Mouse (Mus musculus) ES-E14 (cell line): Measurements from ENCODE around the gene Pde8a. TPM values are rescaled to one million over a fixed set of nuclear protein-coding genes. Genes with fewer than 3 reads are reported as not detected.

Experiments used
- DNase-seq: peaks from one replicate; pipeline ENCODE4 v3.0.0-alpha.2; 2013; ENCODE audit warnings: low read depth, low spot score
- H3K27ac ChIP-seq: 2 replicates; pipeline ENCODE4 v1.5.1; 2012; ENCODE audit warnings: low read depth, mild to moderate bottlenecking, low read length, moderate library complexity, mixed read lengths; ENCODE audit not compliant: poor library complexity, insufficient read depth, severe bottlenecking
- H3K36me3 ChIP-seq: 2 replicates; pipeline ENCODE4 v1.6.1; 2012; ENCODE audit warnings: mild to moderate bottlenecking, low read length, moderate library complexity, mixed read lengths; ENCODE audit not compliant: control insufficient read depth, poor library complexity, insufficient read depth, severe bottlenecking
- H3K4me1 ChIP-seq, 2 experiments: fragments of 150-350 bp in 1 of 2; sonication (generic) in 1 of 2; 2 replicates each; pipeline ENCODE4 v1.6.1; 2012; ENCODE audit warnings: low read length in 2 of 2, mild to moderate bottlenecking in 1 of 2, mixed read lengths in 1 of 2; ENCODE audit not compliant: control insufficient read depth in 2 of 2, insufficient read depth in 2 of 2, poor library complexity in 1 of 2
- H3K4me3 ChIP-seq, 2 experiments: fragments of 150-350 bp in 1 of 2; sonication (generic) in 1 of 2; 2 replicates each; pipeline ENCODE4 v1.5.1; 2012; ENCODE audit warnings: low read length in 2 of 2, low read depth in 1 of 2, mild to moderate bottlenecking in 1 of 2, mixed read lengths in 1 of 2; ENCODE audit not compliant: insufficient read depth in 1 of 2, poor library complexity in 1 of 2, severe bottlenecking in 1 of 2
- H3K9ac ChIP-seq: 2 replicates; pipeline ENCODE4 v1.6.1; 2012; ENCODE audit warnings: low read depth, mild to moderate bottlenecking, low read length, mixed read lengths; ENCODE audit not compliant: poor library complexity, insufficient read depth, severe bottlenecking
- H3K9me3 ChIP-seq: fragments of 150-350 bp; sonication (generic); 2 replicates; pipeline ENCODE4 v1.6.1; 2012; ENCODE audit warnings: low read depth, mild to moderate bottlenecking, low read length; ENCODE audit not compliant: control insufficient read depth, insufficient read depth
- CHD2 ChIP-seq: IDR thresholded peaks from 2 replicates; pipeline ENCODE4 v1.6.1; 2014; ENCODE audit warnings: mild to moderate bottlenecking, low read depth, low read length, inconsistent platforms
- HCFC1 ChIP-seq: IDR thresholded peaks from 2 replicates; pipeline ENCODE4 v1.6.1; 2012; ENCODE audit warnings: low read length, inconsistent platforms, borderline replicate concordance; ENCODE audit not compliant: insufficient read depth
- MAFK ChIP-seq: IDR thresholded peaks from 2 replicates; pipeline ENCODE4 v1.6.1; 2014; ENCODE audit warnings: mild to moderate bottlenecking, low read depth, low read length, inconsistent platforms; ENCODE audit not compliant: insufficient read depth
- ZC3H11A ChIP-seq: IDR thresholded peaks from 2 replicates; pipeline ENCODE4 v1.6.1; 2012; ENCODE audit warnings: low read depth, mild to moderate bottlenecking, inconsistent platforms, low read length, borderline replicate concordance
- ZNF384 ChIP-seq: IDR thresholded peaks from 2 replicates; pipeline ENCODE4 v1.6.1; 2012; ENCODE audit warnings: low read depth, low read length, inconsistent platforms
- in situ Hi-C, 2 experiments: fragments of 600-800 bp; cut with MboI; formaldehyde crosslinking; loops; one replicate each; pipeline ENCODE4 v1.15.1; 2025; ENCODE audit warnings: low sequenced_read_pairs in 2 of 2, inconsistent platforms in 1 of 2; ENCODE audit not compliant: unreplicated experiment in 2 of 2
- total RNA-seq: library from RNA; depleted of rRNA; stranded (reverse); fragments of 300-350 nt; gene quantifications from 2 replicates; pipeline ENCODE4 v1.2.3, GENCODE M21; 2012

Gene Pde8a
- total RNA-seq, 1 experiment = 2.2 TPM

DNA sequence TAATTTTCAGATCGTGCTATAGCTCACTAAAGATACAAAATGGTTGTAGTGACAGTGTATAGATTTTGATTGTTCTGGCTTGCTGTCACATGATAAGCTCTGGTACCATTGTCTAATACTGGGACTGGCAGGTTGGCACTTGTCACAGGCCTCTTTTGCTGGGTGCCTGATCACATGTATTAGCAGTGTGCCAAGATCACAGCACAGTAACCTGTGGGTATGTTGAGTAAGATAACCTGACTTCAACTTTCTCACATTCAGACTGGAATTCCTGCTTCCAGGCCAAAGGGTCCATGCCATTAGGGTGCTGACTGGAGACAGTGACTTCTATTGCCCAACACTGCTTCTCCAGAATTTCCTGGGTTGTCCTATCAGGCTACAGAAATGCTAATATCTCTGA is 97.7 kb downstream of the Pde8a start:
- Histone ChIP-seq H3K27ac (no peak overlapping the region), H3K4me1 (no peaks in the 10 kb centered on the region), H3K9ac (no peak overlapping the region), H3K4me3 (no peak overlapping the region), H3K9me3 (no peaks in the 10 kb centered on the region), H3K36me3 (no peaks in the 10 kb centered on the region)
- in situ Hi-C loops = no loop called here
- TF ChIP-seq HCFC1 (no peak), ZNF384 (no peak), MAFK (no peak), ZC3H11A (no peak), CHD2 (no peak)
- DNase-seq = no peak

DNA sequence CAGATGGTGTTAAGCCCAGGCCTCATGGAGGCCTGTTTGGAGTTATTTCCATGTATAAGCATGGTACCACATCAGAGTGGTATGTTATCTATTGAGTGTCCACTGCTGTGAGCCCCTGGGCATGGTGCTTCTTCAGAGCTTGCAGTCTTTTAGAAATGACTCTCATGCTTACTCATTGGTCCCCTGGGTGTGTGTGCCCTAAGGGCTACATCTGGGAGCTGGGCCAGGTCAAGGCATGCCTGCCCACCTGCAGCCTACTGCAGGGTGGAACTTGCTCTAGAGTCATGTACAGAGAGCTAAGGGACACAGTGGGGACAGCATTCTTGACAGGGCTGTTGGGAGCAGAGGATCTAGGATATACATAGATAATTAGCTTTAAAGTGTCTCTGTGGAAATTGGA is 98.2 kb downstream of the Pde8a start:
- no peak for DNase-seq
- TF ChIP-seq MAFK = no peak
- TF ChIP-seq ZC3H11A = no peak
- no peak for TF ChIP-seq HCFC1
- TF ChIP-seq ZNF384 = no peak
- TF ChIP-seq CHD2 = no peak
- Histone ChIP-seq H3K27ac (no peak overlapping the region), H3K4me1 (no peaks in the 10 kb centered on the region), H3K9ac (no peak overlapping the region), H3K9me3 (no peaks in the 10 kb centered on the region), H3K36me3 (no peaks in the 10 kb centered on the region), H3K4me3 (no peak overlapping the region)
- in situ Hi-C loops = no loop called here

DNA sequence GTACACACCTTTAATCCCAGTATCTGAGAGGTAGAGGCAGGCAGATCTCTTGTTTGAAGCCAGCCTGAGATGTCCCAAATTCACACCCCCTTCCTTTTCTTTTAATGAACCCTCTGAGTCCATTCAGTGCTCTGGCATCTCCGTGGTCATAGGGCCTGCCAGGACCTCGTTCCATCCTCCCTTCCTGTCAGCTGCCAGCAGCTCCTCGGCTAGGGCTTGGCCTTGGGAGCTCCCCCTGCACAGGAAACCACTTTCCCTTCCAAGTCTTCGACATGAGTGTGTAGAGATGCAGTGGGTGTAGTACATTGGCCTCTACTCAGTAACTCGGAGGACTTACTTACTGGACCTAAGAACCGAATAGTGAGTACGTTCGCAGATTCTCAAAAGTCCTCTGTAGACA is 102.2 kb downstream of the Pde8a start:
- in situ Hi-C loops = no loop called here
- no peak overlapping the region for H3K4me3 ChIP-seq
- no peak overlapping the region for H3K27ac ChIP-seq
- TF ChIP-seq MAFK (no peak), ZNF384 (no peak), ZC3H11A (no peak), CHD2 (no peak), HCFC1 (no peak)
- peaks cover 0 to under 1% of the 10 kb centered on the region in 2 experiments; a peak in 1 of 4 replicates for H3K4me1 ChIP-seq
- no peaks in the 10 kb centered on the region for H3K36me3 ChIP-seq
- DNase-seq = no peak
- H3K9me3 ChIP-seq = no peaks in the 10 kb centered on the region
- no peak overlapping the region for H3K9ac ChIP-seq

DNA sequence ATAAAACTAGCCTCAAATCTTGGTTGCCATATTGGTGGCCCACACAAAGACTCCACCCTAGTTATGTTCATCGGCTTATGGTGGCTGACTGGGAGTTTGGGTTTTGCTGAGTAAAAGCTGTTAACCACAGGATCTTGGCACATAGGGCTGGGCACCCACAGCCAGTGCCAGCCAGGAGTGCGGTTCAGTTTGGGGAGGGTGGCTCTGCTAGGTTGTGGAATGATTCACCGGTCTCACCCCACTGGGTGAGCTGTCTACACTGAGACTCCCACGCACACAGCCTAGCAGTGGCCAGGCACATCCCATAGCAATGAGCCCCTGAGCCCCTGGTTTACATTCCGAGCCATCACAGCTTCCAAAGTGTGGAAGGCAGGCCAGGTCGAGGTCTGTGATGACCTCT is 106.4 kb downstream of the Pde8a start:
- Histone ChIP-seq H3K4me3 (no peak overlapping the region), H3K9ac (no peak overlapping the region), H3K27ac (no peak overlapping the region), H3K4me1 (peaks cover 1 to 9% of the 10 kb centered on the region in 2 experiments; a peak in 1 of 4 replicates), H3K36me3 (peaks cover 2% of the 10 kb centered on the region; the same call in 1 of the 2 replicates), H3K9me3 (no peaks in the 10 kb centered on the region)
- in situ Hi-C loops = no loop called here
- no peak for DNase-seq
- TF ChIP-seq ZNF384 (no peak), ZC3H11A (no peak), CHD2 (no peak), HCFC1 (no peak), MAFK (no peak)

DNA sequence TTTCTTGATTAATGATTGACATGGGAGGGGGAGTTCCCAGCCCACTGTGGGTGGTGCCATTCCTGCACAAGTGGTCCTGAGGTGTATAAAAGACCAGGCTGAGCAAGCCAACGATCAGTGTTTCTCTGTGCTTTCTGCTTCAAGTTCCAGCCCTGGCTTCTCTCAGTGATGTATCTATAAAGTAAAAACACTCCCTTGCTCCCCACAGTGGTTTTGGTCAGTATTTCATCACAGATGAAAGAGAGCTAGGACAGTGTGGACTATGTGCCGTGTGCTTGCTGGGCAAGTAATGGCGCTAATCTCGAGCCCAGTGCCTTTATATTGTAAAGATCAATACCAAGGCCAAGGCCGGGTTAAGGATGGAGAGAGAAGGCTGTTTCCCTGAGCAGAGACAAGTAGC is 108.4 kb downstream of the Pde8a start:
- Histone ChIP-seq H3K4me3 (no peak overlapping the region), H3K9me3 (no peaks in the 10 kb centered on the region), H3K27ac (no peak overlapping the region), H3K9ac (no peak overlapping the region), H3K4me1 (peaks cover 3 to 9% of the 10 kb centered on the region in 2 experiments; a peak in 1 of 4 replicates), H3K36me3 (peaks cover 2% of the 10 kb centered on the region; the same call in 1 of the 2 replicates)
- in situ Hi-C loops = no loop called here
- TF ChIP-seq ZC3H11A (no peak), MAFK (no peak), ZNF384 (no peak), HCFC1 (no peak), CHD2 (no peak)
- DNase-seq = no peak
